Mouse (Mus musculus): ENCODE results near the gene Prrg3. TPM values are rescaled to one million over a fixed set of nuclear protein-coding genes. Genes with fewer than 3 reads are reported as not detected.
"Not testable (repeated sequence)": the region's sequence is repeated elsewhere in the genome, so short reads cannot be mapped to it uniquely, and the experiment has no call there.

The Prrg3 gene
- polyA plus RNA-seq, 1 experiment, result not detected

- Histone ChIP-seq H3K27me3 (ENCODE audit: control insufficient read depth, insufficient read depth, insufficient read length) (no peaks in the 10 kb centered on the region), H3ac (ENCODE audit: control insufficient read depth, insufficient read length, low read depth) (no peak overlapping the region), H3K79me3 (ENCODE audit: low read depth) (no peaks in the 10 kb centered on the region), H3K79me2 (ENCODE audit: control insufficient read depth, insufficient read depth) (no peaks in the 10 kb centered on the region), H3K36me3 (ENCODE audit: control insufficient read depth, insufficient read depth) (no peaks in the 10 kb centered on the region), H3K4me3 (ENCODE audit: insufficient read depth, poor library complexity, severe bottlenecking) (no peak overlapping the region)
- TF ChIP-seq MYOD1 (IDR thresholded peaks at IDR 0.05; ENCODE audit: control insufficient read depth, insufficient read length, low read depth) (no peak), FOSL1 (IDR thresholded peaks at IDR 0.05; ENCODE audit: insufficient read depth, low read length, poor library complexity, severe bottlenecking) (no peak), CEBPB (IDR thresholded peaks at IDR 0.05; ENCODE audit: low read depth) (no peak), MAX (IDR thresholded peaks at IDR 0.05) (no peak), CTCF (IDR thresholded peaks at IDR 0.05; ENCODE audit: control insufficient read depth, insufficient read depth, insufficient read length) (no peak), USF1 (IDR thresholded peaks at IDR 0.05; ENCODE audit: low read depth) (no peak), MYOG (IDR thresholded peaks at IDR 0.05; ENCODE audit: control insufficient read depth, extremely low read depth, insufficient read length) (no peak)
Observed at GRCm38 (mm10) chrX:71968816-71969215, 6.4 kb downstream of the Prrg3 start.

- TF ChIP-seq CTCF (IDR thresholded peaks at IDR 0.05; ENCODE audit: control insufficient read depth, insufficient read depth, insufficient read length) (no peak), USF1 (IDR thresholded peaks at IDR 0.05; ENCODE audit: low read depth) (no peak), MAX (IDR thresholded peaks at IDR 0.05) (no peak), MYOD1 (IDR thresholded peaks at IDR 0.05; ENCODE audit: control insufficient read depth, insufficient read length, low read depth) (no peak), MYOG (IDR thresholded peaks at IDR 0.05; ENCODE audit: control insufficient read depth, extremely low read depth, insufficient read length) (no peak), FOSL1 (IDR thresholded peaks at IDR 0.05; ENCODE audit: insufficient read depth, low read length, poor library complexity, severe bottlenecking) (no peak), CEBPB (IDR thresholded peaks at IDR 0.05; ENCODE audit: low read depth) (no peak)
- no peak overlapping the region for H3ac ChIP-seq (ENCODE audit: control insufficient read depth, insufficient read length, low read depth)
Observed at GRCm38 (mm10) chrX:71971325-71971724, 8.9 kb downstream of the Prrg3 start.

GRCm38 (mm10) chrX:71972686-71973085 lies 10.3 kb downstream of the Prrg3 start, which contains the start of gene Fate1:
Fate1 (plus strand) TSS chrX:71972986.
- Histone ChIP-seq H3K4me3 (ENCODE audit: insufficient read depth, poor library complexity, severe bottlenecking) (no peak within 1 kb of the TSS), H3K79me2 (ENCODE audit: control insufficient read depth, insufficient read depth) (no peaks in the 10 kb centered on the region), H3ac (ENCODE audit: control insufficient read depth, insufficient read length, low read depth) (no peak within 1 kb of the TSS), H3K27me3 (ENCODE audit: control insufficient read depth, insufficient read depth, insufficient read length) (no peaks in the 10 kb centered on the region), H3K79me3 (ENCODE audit: low read depth) (no peaks in the 10 kb centered on the region), H3K36me3 (ENCODE audit: control insufficient read depth, insufficient read depth) (no peaks in the 10 kb centered on the region)
- no peak for TF ChIP-seq USF1 (IDR thresholded peaks at IDR 0.05; ENCODE audit: low read depth)
- no peak for TF ChIP-seq FOSL1 (IDR thresholded peaks at IDR 0.05; ENCODE audit: insufficient read depth, low read length, poor library complexity, severe bottlenecking)
- no peak for TF ChIP-seq MYOD1 (IDR thresholded peaks at IDR 0.05; ENCODE audit: control insufficient read depth, insufficient read length, low read depth)
- TF ChIP-seq MAX (IDR thresholded peaks at IDR 0.05), result no peak

More at GRCm38 (mm10) chrX:71971325-71971724, 8.9 kb downstream of the Prrg3 start:
- Histone ChIP-seq H3K27me3 (ENCODE audit: control insufficient read depth, insufficient read depth, insufficient read length) (no peaks in the 10 kb centered on the region), H3K79me2 (ENCODE audit: control insufficient read depth, insufficient read depth) (no peaks in the 10 kb centered on the region), H3K79me3 (ENCODE audit: low read depth) (no peaks in the 10 kb centered on the region), H3K4me3 (ENCODE audit: insufficient read depth, poor library complexity, severe bottlenecking) (no peak overlapping the region), H3K36me3 (ENCODE audit: control insufficient read depth, insufficient read depth) (no peaks in the 10 kb centered on the region)

GRCm38 (mm10) chrX:71977681-71978080 lies 15.3 kb downstream of the Prrg3 start:
- not testable (repeated sequence) for H3K4me3 ChIP-seq (ENCODE audit: insufficient read depth, poor library complexity, severe bottlenecking); H3K79me3 ChIP-seq (ENCODE audit: low read depth); H3K79me2 ChIP-seq (ENCODE audit: control insufficient read depth, insufficient read depth); H3K36me3 ChIP-seq (ENCODE audit: control insufficient read depth, insufficient read depth); H3ac ChIP-seq (ENCODE audit: control insufficient read depth, insufficient read length, low read depth); H3K27me3 ChIP-seq (ENCODE audit: control insufficient read depth, insufficient read depth, insufficient read length)

- Histone ChIP-seq H3K79me3 (ENCODE audit: low read depth) (no peaks in the 10 kb centered on the region), H3K27me3 (ENCODE audit: control insufficient read depth, insufficient read depth, insufficient read length) (no peaks in the 10 kb centered on the region), H3ac (ENCODE audit: control insufficient read depth, insufficient read length, low read depth) (no peak overlapping the region), H3K36me3 (ENCODE audit: control insufficient read depth, insufficient read depth) (no peaks in the 10 kb centered on the region), H3K4me3 (ENCODE audit: insufficient read depth, poor library complexity, severe bottlenecking) (no peak overlapping the region), H3K79me2 (ENCODE audit: control insufficient read depth, insufficient read depth) (no peaks in the 10 kb centered on the region)
- TF ChIP-seq USF1 (IDR thresholded peaks at IDR 0.05; ENCODE audit: low read depth), result no peak
- no peak for TF ChIP-seq CEBPB (IDR thresholded peaks at IDR 0.05; ENCODE audit: low read depth)
- no peak for TF ChIP-seq CTCF (IDR thresholded peaks at IDR 0.05; ENCODE audit: control insufficient read depth, insufficient read depth, insufficient read length)
- TF ChIP-seq FOSL1 (IDR thresholded peaks at IDR 0.05; ENCODE audit: insufficient read depth, low read length, poor library complexity, severe bottlenecking), result no peak
- TF ChIP-seq MYOG (IDR thresholded peaks at IDR 0.05; ENCODE audit: control insufficient read depth, extremely low read depth, insufficient read length), result no peak
- no peak for TF ChIP-seq MAX (IDR thresholded peaks at IDR 0.05)
- no peak for TF ChIP-seq MYOD1 (IDR thresholded peaks at IDR 0.05; ENCODE audit: control insufficient read depth, insufficient read length, low read depth)
Observed at GRCm38 (mm10) chrX:71980443-71980842, 18.0 kb downstream of the Prrg3 start.

- no peaks in the 10 kb centered on the region for H3K36me3 ChIP-seq (ENCODE audit: control insufficient read depth, insufficient read depth)
- H3ac ChIP-seq (ENCODE audit: control insufficient read depth, insufficient read length, low read depth), result no peak overlapping the region
- TF ChIP-seq USF1 (IDR thresholded peaks at IDR 0.05; ENCODE audit: low read depth) (no peak), FOSL1 (IDR thresholded peaks at IDR 0.05; ENCODE audit: insufficient read depth, low read length, poor library complexity, severe bottlenecking) (no peak), CTCF (IDR thresholded peaks at IDR 0.05; ENCODE audit: control insufficient read depth, insufficient read depth, insufficient read length) (no peak), MAX (IDR thresholded peaks at IDR 0.05) (no peak), MYOD1 (IDR thresholded peaks at IDR 0.05; ENCODE audit: control insufficient read depth, insufficient read length, low read depth) (no peak), CEBPB (IDR thresholded peaks at IDR 0.05; ENCODE audit: low read depth) (no peak)
- H3K4me3 ChIP-seq (ENCODE audit: insufficient read depth, poor library complexity, severe bottlenecking), result no peak overlapping the region
- no peaks in the 10 kb centered on the region for H3K79me3 ChIP-seq (ENCODE audit: low read depth)
- H3K27me3 ChIP-seq (ENCODE audit: control insufficient read depth, insufficient read depth, insufficient read length), result no peaks in the 10 kb centered on the region
- no peaks in the 10 kb centered on the region for H3K79me2 ChIP-seq (ENCODE audit: control insufficient read depth, insufficient read depth)
Observed at GRCm38 (mm10) chrX:71981322-71981721, 18.9 kb downstream of the Prrg3 start.
